Mouse (Mus musculus) bone marrow macrophage, adult 2 months (primary cell): Measurements from ENCODE around the gene Tmem254c. TPM values are rescaled to one million over a fixed set of nuclear protein-coding genes. Genes with fewer than 3 reads are reported as not detected.
"Not testable (repeated sequence)": the region's sequence is repeated elsewhere in the genome, so short reads cannot be mapped to it uniquely, and the experiment has no call there.

Experiments
- H3K27ac ChIP-seq: 2 replicates; pipeline ENCODE4 v1.5.1; 2012; ENCODE audit warnings: low read depth, low read length; ENCODE audit not compliant: insufficient read depth
- H3K4me1 ChIP-seq: 2 replicates; pipeline ENCODE4 v1.6.1; 2012; ENCODE audit warnings: low read length; ENCODE audit not compliant: control insufficient read depth, insufficient read depth
- H3K4me3 ChIP-seq: 2 replicates; pipeline ENCODE4 v1.5.1; 2012; ENCODE audit warnings: mild to moderate bottlenecking, low read length, moderate library complexity; ENCODE audit not compliant: insufficient read depth
- polyA plus RNA-seq: library from polyadenylated mRNA; stranded (reverse); fragments of >200 nt; gene quantifications from 2 replicates; pipeline ENCODE4 v1.2.4, GENCODE M21; 2012; ENCODE audit not compliant: missing spikeins, insufficient read depth, insufficient read length

Gene Tmem254c
- polyA plus RNA-seq, 1 experiment, result 15.6 TPM

- H3K4me3 ChIP-seq, H3K27ac ChIP-seq, H3K4me1 ChIP-seq: not testable (repeated sequence)
Measured at GRCm38 (mm10) chr14:26021555-26021954, 45.6 kb downstream of the Tmem254c start.

DNA sequence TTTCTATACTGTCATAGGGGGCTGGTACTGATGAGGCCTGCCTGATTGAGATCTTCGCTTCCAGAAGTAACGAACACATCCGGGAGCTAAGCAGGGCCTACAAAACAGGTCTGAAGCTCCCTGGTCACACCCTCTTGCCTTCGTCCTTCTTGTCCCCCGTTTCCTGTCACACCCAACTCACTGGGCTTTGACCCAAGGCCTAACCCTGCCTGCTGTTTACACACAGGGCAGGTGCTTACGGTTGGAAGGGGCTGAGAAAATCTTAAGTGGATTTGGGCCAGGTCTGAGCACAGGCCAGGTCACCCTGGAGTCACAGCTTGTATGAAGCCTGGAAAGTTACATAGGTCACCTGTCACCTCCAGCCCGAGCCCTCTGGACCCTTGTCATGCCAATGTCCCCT lies 50.7 kb downstream of the Tmem254c start:
- not testable (repeated sequence) for H3K4me3 ChIP-seq, H3K27ac ChIP-seq, H3K4me1 ChIP-seq

Other genes with a start within 250 kb of the Tmem254c start
- gene Anxa11, start 225.2 kb downstream of the Tmem254c start, polyA plus RNA-seq, result 61.4 and 62.5 TPM in 2 replicates
- not detected in 2 replicates for gene Plac9a, start 164.3 kb downstream of the Tmem254c start, polyA plus RNA-seq
- 1.4 and 2.0 TPM in 2 replicates for gene Tmem254a, start 139.7 kb downstream of the Tmem254c start, polyA plus RNA-seq
- not detected in 2 replicates for gene Cphx1, start 129.1 kb downstream of the Tmem254c start, polyA plus RNA-seq
- gene Duxbl1, start 88.8 kb downstream of the Tmem254c start, polyA plus RNA-seq, result not detected in 2 replicates
- 1.1 TPM in 1 of 2 replicates, not detected in the other for gene Gm9780, start 24.6 kb downstream of the Tmem254c start, polyA plus RNA-seq
- not detected in 2 replicates for gene Cphx2, start 14.2 kb upstream of the Tmem254c start, polyA plus RNA-seq
- not detected in 2 replicates for gene Cphx3, start 14.9 kb upstream of the Tmem254c start, polyA plus RNA-seq
- gene Duxbl2, start 51.0 kb upstream of the Tmem254c start, polyA plus RNA-seq, result not detected in 2 replicates
- gene Plac9b, start 115.1 kb upstream of the Tmem254c start, polyA plus RNA-seq, result 1.7 TPM in 1 of 2 replicates, not detected in the other
- 16.7 and 20.6 TPM in 2 replicates for gene Tmem254b, start 139.7 kb upstream of the Tmem254c start, polyA plus RNA-seq
- not detected in 2 replicates for gene Duxbl3, start 190.6 kb upstream of the Tmem254c start, polyA plus RNA-seq